Mouse (Mus musculus) gastrocnemius, postnatal 4 days (tissue): ENCODE results near the gene Gm3460. TPM values are rescaled to one million over a fixed set of nuclear protein-coding genes. Genes with fewer than 3 reads are reported as not detected.
"Not testable (repeated sequence)": the region's sequence is repeated elsewhere in the genome, so short reads cannot be mapped to it uniquely, and the experiment has no call there.

ENCODE experiments used
- DNase-seq, 2 experiments: peaks; one replicate each; pipeline ENCODE4 v3.0.0; 2021 to 2022; ENCODE audit warnings: low spot score in 2 of 2, mixed read lengths in 2 of 2
- long read RNA-seq, 2 experiments: library from polyadenylated mRNA; stranded (forward); transcript quantifications; one replicate each; pipeline ENCODE4 v2.0.0; 2021
- total RNA-seq, 2 experiments: library from RNA; stranded (reverse); gene quantifications; 2 replicates each; pipeline ENCODE4 v1.2.3; 2021

The Gm3460 gene
- total RNA-seq, result not detected
- long read RNA-seq, experiment 1, result 0 reads
- long read RNA-seq, experiment 2, result 0 reads

GRCm38 (mm10) chr14:6622318-6622717 lies at the start of gene Gm3460:
Gene Gm3460, minus strand, starts transcription at chr14:6622418.
- not testable (repeated sequence) for DNase-seq

GRCm38 (mm10) chr14:6606436-6606835 lies 15.8 kb downstream of the Gm3460 start:
- peak; percentile 6 to 16 for DNase-seq

GRCm38 (mm10) chr14:6605004-6605403 lies 17.2 kb downstream of the Gm3460 start:
- peak; percentile 7 to 11 for DNase-seq

GRCm38 (mm10) chr14:6604551-6604950 lies 17.7 kb downstream of the Gm3460 start:
- DNase-seq, result peak; percentile 3 to 9

DNA sequence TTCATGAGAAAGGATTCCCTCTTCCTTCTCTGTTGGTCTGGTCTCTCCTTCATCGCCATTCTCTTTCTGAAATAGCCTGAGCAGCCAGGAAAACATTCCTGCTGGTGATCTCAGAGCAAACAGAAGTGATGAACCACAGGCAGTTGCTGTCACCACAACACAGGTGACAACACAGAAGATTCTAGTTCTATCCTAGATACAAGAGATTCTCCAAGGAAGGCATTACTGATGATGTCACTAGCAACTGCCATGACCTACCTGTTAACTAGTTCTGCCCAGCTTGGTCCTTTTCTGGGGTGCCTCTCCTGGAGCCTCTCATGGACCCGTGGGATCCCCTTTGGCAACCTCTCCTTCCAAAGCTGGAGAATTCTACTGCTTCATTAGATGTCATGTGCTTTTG lies 31.7 kb downstream of the Gm3460 start, which contains the start of gene Gm3629:
Gm3629 (minus strand) TSS at position 101 of the 400 bp plus-strand sequence.
- not testable (repeated sequence) for DNase-seq

Other genes starting within 250 kb of the Gm3460 start
- not detected for gene Gm16440, start 232.1 kb downstream of the Gm3460 start, total RNA-seq
- gene Gm3591, start 209.9 kb downstream of the Gm3460 start, total RNA-seq, result under 1 TPM in 1 of 2 experiments, not detected in 1; 0.32 TPM
- not detected for gene Gm3594, start 177.8 kb downstream of the Gm3460 start, total RNA-seq
- not detected for gene Gm8356, start 85.1 kb downstream of the Gm3460 start, total RNA-seq
- gene Gm3629, start 31.8 kb downstream of the Gm3460 start, total RNA-seq, result 1 to 10 TPM; 1.5 TPM
- gene Gm10251, start 61.8 kb upstream of the Gm3460 start, total RNA-seq, result not detected
- not detected for gene Gm8050, start 97.8 kb upstream of the Gm3460 start, total RNA-seq
- 1 to 10 TPM; 3.9 to 4.9 TPM for gene Gm3636, start 119.9 kb upstream of the Gm3460 start, total RNA-seq
- gene Gm8362, start 152.0 kb upstream of the Gm3460 start, total RNA-seq, result under 1 TPM in 1 of 2 experiments, not detected in 1; 0.26 TPM
- not detected for gene Gm3642, start 217.9 kb upstream of the Gm3460 start, total RNA-seq